Mouse (Mus musculus): Measurements from ENCODE around the gene Ccdc84.

- no peak for TF ChIP-seq GATA1 (IDR thresholded peaks at IDR 0.05; ENCODE audit: borderline replicate concordance, low read length)
- TF ChIP-seq FLI1 (IDR thresholded peaks at IDR 0.05; ENCODE audit: low read length), result peak; percentile 73
Observed at GRCm38 (mm10) chr9:44361190-44361917, 57.0 kb downstream of the Ccdc84 start, which contains the start of gene Vps11.
